Mouse (Mus musculus) midbrain, postnatal 0 days (tissue): ENCODE results near the gene AL732309.1. TPM values are rescaled to one million over a fixed set of nuclear protein-coding genes. Genes with fewer than 3 reads are reported as not detected.
A peak's percentile ranks its signal among the peaks of the same experiment; 100 is the strongest.

ENCODE experiments used
- ATAC-seq: fragments of 200-750 bp; cut with Nextera tagmentation; 2 replicates; pipeline ENCODE4 v1.8.0; 2017; ENCODE audit warnings: moderate number of reproducible peaks, mild to moderate bottlenecking, moderate TSS enrichment, moderate library complexity; ENCODE audit not compliant: low FRiP score
- DNase-seq: peaks from one replicate; pipeline ENCODE4 v3.0.0-alpha.2; 2015; ENCODE audit warnings: low spot score
- H3K27ac ChIP-seq: fragments of 300-500 bp; sonication (generic); 2 replicates; pipeline ENCODE4 v1.5.1; 2014; ENCODE audit warnings: low read depth, mild to moderate bottlenecking, low read length, mixed read lengths
- H3K27me3 ChIP-seq: fragments of 300-500 bp; sonication (generic); 2 replicates; pipeline ENCODE4 v1.6.1; 2014; ENCODE audit warnings: low read length, control low read depth, mixed read lengths; ENCODE audit not compliant: insufficient read depth
- H3K36me3 ChIP-seq: fragments of 300-500 bp; sonication (generic); 2 replicates; pipeline ENCODE4 v1.6.1; 2014; ENCODE audit warnings: low read length, control low read depth, mixed read lengths; ENCODE audit not compliant: insufficient read depth
- H3K4me1 ChIP-seq: fragments of 300-500 bp; sonication (generic); 2 replicates; pipeline ENCODE4 v1.6.1; 2014; ENCODE audit warnings: mild to moderate bottlenecking, control low read depth, antibody characterized with exemption, low read length, mixed read lengths; ENCODE audit not compliant: insufficient read depth
- H3K4me2 ChIP-seq: fragments of 300-500 bp; sonication (generic); 2 replicates; pipeline ENCODE4 v1.6.1; 2014; ENCODE audit warnings: low read depth, mild to moderate bottlenecking, low read length, mixed read lengths; ENCODE audit not compliant: poor library complexity, severe bottlenecking
- H3K4me3 ChIP-seq: fragments of 300-500 bp; sonication (generic); 2 replicates; pipeline ENCODE4 v1.5.1; 2014; ENCODE audit warnings: low read depth, mild to moderate bottlenecking, low read length, moderate library complexity
- H3K9ac ChIP-seq: fragments of 300-500 bp; sonication (generic); replicated peaks from 2 replicates; pipeline ENCODE4 v1.6.1; 2014; ENCODE audit warnings: mild to moderate bottlenecking, low read length, moderate library complexity, mixed read lengths; ENCODE audit not compliant: poor library complexity, severe bottlenecking
- H3K9me3 ChIP-seq: fragments of 300-500 bp; sonication (generic); 2 replicates; pipeline ENCODE4 v1.6.1; 2016; ENCODE audit warnings: low read length, control low read depth
- CTCF ChIP-seq: IDR thresholded peaks from 2 replicates; pipeline ENCODE4 v1.5.1; 2016; ENCODE audit warnings: antibody characterized with exemption, mild to moderate bottlenecking
- WGBS: fragments of 180-500 bp; shearing (Covaris S2); extraction: QIAGEN DNeasy Blood & Tissue Kit; methylation state at CpG from one replicate; pipeline ENCODE4 v1.1.7; 2014; 5-methylcytosine and 5-hydroxymethylcytosine counted together
- polyA plus RNA-seq: library from polyadenylated mRNA; unstranded; fragments of >200 nt; fragmentation: Nextera tagmentation; extraction: Ambion mirVana; gene quantifications from 2 replicates; pipeline ENCODE4 v1.2.1, GENCODE M21; 2015
- total RNA-seq: library from RNA; depleted of rRNA; stranded (reverse); fragments of >200 nt; gene quantifications from 2 replicates; pipeline ENCODE4 v1.2.3, GENCODE M21; 2014

AL732309.1 gene
- total and polyA plus RNA-seq, 2 experiments from 2014 or later: 3.0 to 7.3 TPM

DNA sequence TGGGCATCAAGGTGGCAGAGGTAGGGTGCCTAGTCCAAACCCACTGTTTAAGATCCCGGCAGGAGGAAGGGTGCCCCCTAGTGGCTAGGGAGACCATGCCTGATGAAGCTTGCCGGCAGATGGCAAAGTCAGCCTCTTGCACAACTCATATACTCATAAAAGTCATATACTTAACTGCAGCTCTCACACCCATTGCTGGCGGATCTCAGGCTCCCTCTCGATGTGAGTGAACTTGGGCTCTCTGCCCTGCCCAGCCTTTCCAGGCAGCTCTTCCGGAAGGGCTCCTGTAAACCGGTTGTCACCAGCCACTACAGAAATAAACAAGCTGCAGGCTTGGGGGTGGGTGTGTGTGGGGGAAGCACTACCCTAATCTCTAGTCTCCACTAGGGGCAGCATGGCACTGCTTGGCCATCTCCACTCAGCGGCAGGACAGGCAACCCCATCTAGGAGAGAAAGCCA is 18.2 kb downstream of the AL732309.1 start:
- Histone ChIP-seq H3K4me3 (no peak overlapping the region), H3K4me2 (peak overlapping the region; percentile 4), H3K4me1 (peaks cover 3% of the 10 kb centered on the region; the same call in 1 of the 2 replicates), H3K27me3 (no peaks in the 10 kb centered on the region), H3K9me3 (no peaks in the 10 kb centered on the region), H3K36me3 (no peaks in the 10 kb centered on the region), H3K9ac (no peak overlapping the region), H3K27ac (peak overlapping the region; percentile 77)
- WGBS: 2% methylated on average over 7 of the region's 7 CpGs
- peak; percentile 91 for DNase-seq
- peak; percentile 79 for TF ChIP-seq CTCF
- peak; percentile 39 for ATAC-seq

DNA sequence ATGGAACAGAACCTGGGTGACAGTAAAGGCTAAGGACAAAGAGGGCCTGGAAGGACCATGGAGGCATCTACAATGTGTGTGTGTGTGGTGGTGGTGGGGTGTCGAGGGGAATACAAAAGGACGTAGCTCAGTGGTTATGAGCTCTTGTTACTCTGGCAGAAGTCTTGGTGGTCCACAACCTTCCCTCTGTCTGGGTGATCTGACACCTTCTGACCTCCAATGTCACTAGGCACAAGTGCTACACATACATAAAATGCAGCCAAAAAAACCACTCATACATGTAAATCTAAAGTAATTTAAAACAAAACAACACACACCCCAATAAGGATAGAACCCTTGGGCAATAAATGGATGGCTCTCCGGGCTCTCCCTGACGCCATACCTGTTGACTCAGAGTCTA is 19.3 kb downstream of the AL732309.1 start:
- Histone ChIP-seq H3K36me3 (no peaks in the 10 kb centered on the region), H3K4me2 (no peak overlapping the region), H3K4me3 (no peak overlapping the region), H3K27me3 (no peaks in the 10 kb centered on the region), H3K9me3 (no peaks in the 10 kb centered on the region), H3K4me1 (peaks cover 6% of the 10 kb centered on the region; the same call in 1 of the 2 replicates), H3K27ac (no peak overlapping the region), H3K9ac (no peak overlapping the region)
- ATAC-seq: no peak
- TF ChIP-seq CTCF: no peak
- WGBS: 94% methylated on average over 4 of the region's 4 CpGs
- DNase-seq: no peak

DNA sequence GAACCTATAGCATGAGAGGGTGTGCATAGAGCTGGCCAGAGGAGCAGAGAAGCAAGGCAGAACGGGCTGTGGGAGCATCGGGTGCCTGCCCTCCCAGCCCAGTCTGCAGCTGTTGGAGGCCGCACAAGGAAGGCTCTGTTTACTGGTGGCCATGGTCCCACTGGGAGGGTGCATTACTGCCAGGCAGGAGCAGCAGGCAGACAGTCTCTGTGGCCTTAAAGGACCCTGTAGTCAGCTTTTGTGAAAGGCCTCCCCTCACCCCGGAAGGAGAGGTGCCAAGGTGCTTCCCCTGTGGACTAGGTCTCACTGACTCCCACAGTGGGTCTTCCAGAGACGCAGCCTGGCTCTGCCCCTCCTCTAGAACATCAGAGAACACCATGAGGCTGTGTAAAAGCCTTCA is 19.8 kb downstream of the AL732309.1 start:
- Histone ChIP-seq H3K27ac (no peak overlapping the region), H3K9ac (no peak overlapping the region), H3K4me1 (peaks cover 6% of the 10 kb centered on the region; the same call in 1 of the 2 replicates), H3K4me3 (no peak overlapping the region), H3K4me2 (no peak overlapping the region), H3K36me3 (peaks cover 1% of the 10 kb centered on the region; the same call in 1 of the 2 replicates), H3K9me3 (no peaks in the 10 kb centered on the region), H3K27me3 (no peaks in the 10 kb centered on the region)
- TF ChIP-seq CTCF: no peak
- WGBS: 79% methylated on average over 5 of the region's 5 CpGs
- ATAC-seq (no peak), DNase-seq (no peak)

DNA sequence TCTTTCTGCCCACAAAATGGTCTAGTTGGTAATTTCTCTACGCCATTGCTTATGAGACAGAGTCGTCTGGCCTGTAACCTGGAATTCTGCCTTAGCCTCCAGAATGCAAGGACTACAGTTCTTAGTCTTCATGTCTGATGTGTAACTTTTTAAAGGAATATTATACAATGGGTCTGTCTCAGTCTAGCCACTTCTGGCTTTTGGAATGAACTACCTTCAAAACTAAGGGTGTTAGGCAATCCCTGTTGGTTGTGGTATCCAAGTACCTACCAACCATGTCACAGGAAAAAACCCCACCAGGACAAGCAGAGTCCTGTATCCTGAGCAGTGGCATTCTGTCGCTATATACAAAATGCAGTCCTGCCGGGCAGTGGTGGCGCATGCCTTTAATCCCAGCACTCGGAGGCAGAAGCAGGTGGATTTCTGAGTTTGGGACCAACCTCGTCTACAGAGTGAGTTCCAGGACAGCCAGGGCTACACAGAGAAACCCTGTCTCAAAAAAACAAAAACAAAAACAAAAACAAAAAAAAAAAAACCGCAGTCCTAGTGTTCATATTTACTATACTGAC is 20.8 kb downstream of the AL732309.1 start:
- peaks cover 6% of the 10 kb centered on the region; the same call in 1 of the 2 replicates for H3K36me3 ChIP-seq
- WGBS: 62% methylated on average over 8 of the region's 8 CpGs
- TF ChIP-seq CTCF: no peak
- no peaks in the 10 kb centered on the region for H3K27me3 ChIP-seq
- ATAC-seq (no peak), DNase-seq (no peak)
- H3K9ac ChIP-seq: no peak overlapping the region
- H3K27ac ChIP-seq: peak overlapping the region; percentile 87; the same call in 1 of the 2 replicates
- H3K9me3 ChIP-seq: no peaks in the 10 kb centered on the region
- peaks cover 6% of the 10 kb centered on the region; the same call in 1 of the 2 replicates for H3K4me1 ChIP-seq
- no peak overlapping the region for H3K4me2 ChIP-seq
- H3K4me3 ChIP-seq: peak overlapping the region; percentile 85; the same call in 1 of the 2 replicates

DNA sequence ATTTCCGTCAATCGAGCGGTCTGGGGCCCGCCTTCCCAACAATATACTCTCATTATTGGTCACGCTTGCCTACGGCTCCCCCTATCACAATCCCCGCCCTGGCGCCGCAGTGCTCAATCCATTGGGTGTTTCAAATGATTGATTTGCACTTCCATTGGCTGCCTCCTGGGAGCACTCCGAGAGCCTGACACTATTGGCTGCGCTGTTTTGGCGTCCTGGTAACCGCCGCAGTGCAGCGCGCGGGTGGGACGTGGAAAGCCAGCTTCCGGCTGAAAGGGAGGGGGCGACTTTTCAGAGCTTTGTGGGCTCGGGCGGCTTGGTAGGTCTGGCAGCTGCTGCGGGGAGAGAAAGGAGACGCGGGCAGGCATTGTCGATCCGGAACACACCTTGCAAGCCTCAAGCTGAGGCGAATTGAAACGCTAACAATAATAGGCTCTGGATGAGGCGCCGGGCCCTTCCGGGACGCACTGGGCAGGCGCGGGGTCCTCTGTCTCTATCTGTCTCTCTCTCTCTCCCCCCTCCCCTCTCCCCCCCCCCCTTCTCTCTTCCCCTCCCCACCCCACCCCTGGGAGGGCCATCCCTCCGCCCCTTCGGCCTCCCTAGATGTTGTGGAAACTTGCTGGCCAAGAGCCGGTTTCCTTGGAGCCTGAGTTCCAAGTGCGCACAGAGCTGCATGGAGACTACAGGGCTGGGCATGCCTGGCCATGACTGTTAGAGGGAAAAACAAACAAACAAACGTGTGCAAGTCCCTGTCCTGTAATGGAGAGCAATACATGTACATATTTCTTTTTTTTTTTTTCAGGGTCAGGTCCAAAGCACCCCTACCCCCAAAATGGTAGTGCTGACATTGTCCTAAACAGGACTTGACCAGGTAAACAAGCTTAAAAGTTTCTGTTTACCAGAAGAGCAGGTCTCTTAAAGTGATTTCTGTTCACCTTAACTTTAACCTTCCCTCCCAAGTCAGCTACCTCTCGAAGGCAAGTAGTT is 21.6 kb downstream of the AL732309.1 start:
- ATAC-seq: peak; percentile 97

More for the DNA sequence above, 21.6 kb downstream of the AL732309.1 start:
- TF ChIP-seq CTCF: peak; percentile 26; the same call in 1 of the 2 replicates
- Histone ChIP-seq H3K9me3 (no peaks in the 10 kb centered on the region), H3K27ac (peak overlapping the region; percentile 87), H3K4me1 (peaks cover 6% of the 10 kb centered on the region; the same call in 1 of the 2 replicates), H3K4me2 (peak overlapping the region; percentile 61), H3K36me3 (peaks cover 6% of the 10 kb centered on the region; the same call in 1 of the 2 replicates), H3K27me3 (no peaks in the 10 kb centered on the region), H3K9ac (peak overlapping the region; percentile 55), H3K4me3 (peak overlapping the region; percentile 85)
- 2% methylated on average over 41 of the region's 41 CpGs for WGBS
- DNase-seq: peak; percentile 100
